ENCODE assay signal across 14 mouse cellular contexts in genomic region chr8:46323672-46324191, GRCm38 (mm10). TPM values are rescaled to one million over a fixed set of nuclear protein-coding genes. Genes with fewer than 3 reads are reported as not detected.
A peak's percentile ranks its signal among the peaks of the same experiment; 100 is the strongest.
DNase-seq lines count a peak whose midpoint lies in the region; ATAC-seq and TF ChIP-seq lines count a peak whose summit lies in the region.
"Had no signal": no experiment of that assay in that cellular context is flagged by ENCODE, and none has a peak within 500 bp of the region (broad histone marks: within the 10 kb centered on the region; RNA-seq: fewer than 3 reads in every experiment).

No protein-coding gene starts in this region.

- H3K9ac ChIP-seq in liver, postnatal 0 days (replicated peaks) = no peak overlapping the region
- no peak overlapping the region; the same call in 1 of the 2 replicates for H3K9ac ChIP-seq in liver, embryonic 11.5 days (ENCODE audit: low read depth, low read length)
- H3K9ac ChIP-seq in intestine, embryonic 15.5 days = no peak overlapping the region

- no peak overlapping the region for H3K4me3 ChIP-seq in liver, postnatal 0 days (ENCODE audit: low read depth, low read length)
- H3K4me3 ChIP-seq in liver, embryonic 11.5 days (ENCODE audit: low read depth, low read length) = no peak overlapping the region
- H3K4me3 ChIP-seq in intestine, embryonic 15.5 days (replicated peaks) = no peak overlapping the region

- ATAC-seq in liver, postnatal 0 days = 0 out of 2 replicates have a peak, but pooled peaks have one; percentile 8
- ATAC-seq in liver, embryonic 11.5 days (replicated peaks; ENCODE audit: low FRiP score) = no peak
- ATAC-seq in intestine, embryonic 15.5 days = peak; percentile 81
- ATAC-seq: CD4-positive, CD25-positive, alpha-beta regulatory T cell, adult 4 months had no signal

- H3K4me1 ChIP-seq in liver, postnatal 0 days (ENCODE audit: insufficient read depth) = 0 out of 2 replicates have a peak, but pooled peaks cover 4% of the 10 kb centered on the region
- H3K4me1 ChIP-seq in liver, embryonic 11.5 days (replicated peaks; ENCODE audit: control insufficient read depth, insufficient read depth, low read length) = no peaks in the 10 kb centered on the region; the same call in none of the 2 replicates
- H3K4me1 ChIP-seq in intestine, embryonic 15.5 days (replicated peaks) = 0 out of 2 replicates have a peak, but pooled peaks cover 7% of the 10 kb centered on the region

- intact Hi-C loops in heart, postnatal 25 days (cut with DNase I) = no loop called here

- no peak overlapping the region for H3K27ac ChIP-seq in liver, postnatal 0 days (ENCODE audit: low read depth)
- H3K27ac ChIP-seq in liver, embryonic 11.5 days (ENCODE audit: low read depth, low read length) = no peak overlapping the region
- H3K27ac ChIP-seq in intestine, embryonic 15.5 days = peak overlapping the region; percentile 36; the same call in 1 of the 2 replicates

- no peak for TF ChIP-seq EP300 in liver, postnatal 0 days (IDR thresholded peaks at IDR 0.05; ENCODE audit: low read depth)

- peak; percentile 78 for DNase-seq in heart, adult 11 months
- DNase-seq in heart, postnatal 25 days (ENCODE audit: low spot score) = no peak
- DNase-seq in liver, postnatal 0 days = no peak
- DNase-seq in liver, embryonic 11.5 days (ENCODE audit: low spot score) = no peak
- peak; percentile 56 for DNase-seq in brain, embryonic 14.5 days (ENCODE audit: low read depth)
- DNase-seq in B cell, adult 2 months = no peak
- no peak for DNase-seq in layer of hippocampus, adult 9-11 months
- DNase-seq: gastrocnemius, postnatal 25 days; heart, postnatal 14 days; lung, postnatal 14 days had no signal

- 56% methylated on average over 5 of the region's 5 CpGs for WGBS in liver, postnatal 0 days (ENCODE audit: insufficient replicate concordance)
- 85% methylated on average over 5 of the region's 5 CpGs for WGBS in liver, embryonic 11.5 days
- 35% methylated on average over 5 of the region's 5 CpGs for WGBS in intestine, embryonic 15.5 days

- TF ChIP-seq CTCF in liver, postnatal 0 days (IDR thresholded peaks at IDR 0.05; ENCODE audit: low read depth) = no peak
- TF ChIP-seq CTCF in brain, embryonic 14.5 days (IDR thresholded peaks at IDR 0.05; ENCODE audit: borderline replicate concordance, extremely low read depth, insufficient read depth, insufficient read length) = no peak

- no peaks in the 10 kb centered on the region for H3K9me3 ChIP-seq in liver, postnatal 0 days (ENCODE audit: low read length)
- peaks cover 4% of the 10 kb centered on the region for H3K9me3 ChIP-seq in liver, embryonic 11.5 days (ENCODE audit: control insufficient read depth, low read length)
- H3K9me3 ChIP-seq in intestine, embryonic 15.5 days = no peaks in the 10 kb centered on the region

- TF ChIP-seq POLR2A in brain, embryonic 14.5 days (IDR thresholded peaks at IDR 0.05; ENCODE audit: borderline replicate concordance, extremely low read depth, insufficient read depth, insufficient read length, poor library complexity, severe bottlenecking) = no peak

- H3K27me3 ChIP-seq in liver, postnatal 0 days (ENCODE audit: insufficient read depth, low read length) = no peaks in the 10 kb centered on the region
- H3K27me3 ChIP-seq in liver, embryonic 11.5 days (replicated peaks; ENCODE audit: control insufficient read depth, insufficient read depth, low read length) = no peaks in the 10 kb centered on the region
- no peaks in the 10 kb centered on the region for H3K27me3 ChIP-seq in intestine, embryonic 15.5 days (replicated peaks)

- no peaks in the 10 kb centered on the region for H3K36me3 ChIP-seq in liver, postnatal 0 days (replicated peaks; ENCODE audit: insufficient read depth, low read length)
- H3K36me3 ChIP-seq in liver, embryonic 11.5 days (ENCODE audit: control insufficient read depth, insufficient read depth, low read length) = no peaks in the 10 kb centered on the region
- H3K36me3 ChIP-seq in intestine, embryonic 15.5 days = no peaks in the 10 kb centered on the region

- no peak overlapping the region for H3K4me2 ChIP-seq in liver, postnatal 0 days (ENCODE audit: low read depth, low read length)
- H3K4me2 ChIP-seq in liver, embryonic 11.5 days = no peak overlapping the region
- no peak overlapping the region for H3K4me2 ChIP-seq in intestine, embryonic 15.5 days (replicated peaks)

RNA-seq across cellular contexts. Expression of gene Helt, which starts 29.3 kb away (rescaled TPM):
- 1 to 10 TPM; 1.6 to 2.2 TPM for total RNA-seq in heart, postnatal 25 days (2021)
- not detected in 2 replicates for polyA plus RNA-seq in liver, postnatal 0 days (2015; fragmentation: Nextera tagmentation; extraction: Ambion mirVana)
- not detected in 2 replicates for polyA plus RNA-seq in liver, embryonic 11.5 days (2014; fragmentation: Nextera tagmentation; extraction: Ambion mirVana)
- polyA plus RNA-seq in brain, embryonic 14.5 days (2012; rRNA removed) = 3.7 and 7.2 TPM in 2 replicates
- not detected in 2 replicates for polyA plus RNA-seq in intestine, embryonic 15.5 days (2015; fragmentation: Nextera tagmentation; extraction: Ambion mirVana)
- total RNA-seq: left cerebral cortex, postnatal 36 days had no signal
- polyA plus RNA-seq: CD4-positive, CD25-positive, alpha-beta regulatory T cell, adult 4 months; large intestine, adult 2 months had no signal

Comparison
In these comparisons a context has a peak if more than half of its experiments do, and no peak if none do; other contexts are left out.
1. DNase-seq: peak in heart, adult 11 months (single experiment) and brain, embryonic 14.5 days (single experiment); none in heart, postnatal 25 days (single experiment), liver, postnatal 0 days (single experiment), liver, embryonic 11.5 days (single experiment), B cell, adult 2 months (0 of 2) and layer of hippocampus, adult 9-11 months (single experiment).